Mouse (Mus musculus): ENCODE results near the gene Txnip. TPM values are rescaled to one million over a fixed set of nuclear protein-coding genes. Genes with fewer than 3 reads are reported as not detected.

Txnip gene
- total and polyA plus RNA-seq, 3 experiments: 19.5 to 1,322 (median 307) TPM

DNA sequence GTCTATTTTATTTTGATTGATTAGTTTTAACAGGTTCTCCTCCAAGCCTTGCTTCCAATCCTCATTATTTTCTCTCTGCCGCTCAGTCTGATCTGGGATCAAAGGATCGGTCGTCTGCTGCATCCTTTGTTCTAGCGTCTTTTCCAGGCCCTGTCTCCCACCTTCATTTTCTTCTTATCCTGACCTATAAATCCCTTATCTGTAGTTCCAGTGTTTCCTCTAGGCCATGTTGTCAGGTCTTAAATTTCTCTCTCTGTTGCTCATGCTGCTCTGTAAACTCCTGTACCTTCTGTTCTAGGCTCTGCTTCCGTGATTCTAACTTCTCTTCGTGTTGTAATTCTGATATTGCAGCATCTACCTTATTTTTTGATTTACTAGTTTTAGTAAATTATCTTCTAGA, 17.0 kb upstream of the Txnip start:
- DNase-seq (ENCODE audit: low spot score) (no peak), ATAC-seq (ENCODE audit: extremely low read depth, insufficient number of reproducible peaks, low FRiP score, poor library complexity, severe bottlenecking) (no peak)
- no peaks in the 10 kb centered on the region for H3K9me3 ChIP-seq (replicated peaks)
- TF ChIP-seq POLR2AphosphoS5 (IDR thresholded peaks at IDR 0.05; ENCODE audit: insufficient replicate concordance, low read depth, low read length): no peak
- no peak for TF ChIP-seq GATA2 (IDR thresholded peaks at IDR 0.05; ENCODE audit: borderline replicate concordance, low read depth, low read length)
- no peak for TF ChIP-seq CTCF (IDR thresholded peaks at IDR 0.05; ENCODE audit: low read depth, low read length)
- TF ChIP-seq TAL1 (conservative IDR thresholded peaks at IDR 0.05; ENCODE audit: low read depth, low read length): no peak
- no peak for TF ChIP-seq GATA1 (IDR thresholded peaks at IDR 0.05; ENCODE audit: borderline replicate concordance, low read length)
- H3K36me3 ChIP-seq (replicated peaks): no peaks in the 10 kb centered on the region
- no peak overlapping the region for H3K4me3 ChIP-seq (ENCODE audit: low read depth, low read length)
- H3K4me1 ChIP-seq (ENCODE audit: insufficient read depth, low read depth, low read length): no peaks in the 10 kb centered on the region
- peaks cover 33% of the 10 kb centered on the region for H3K27me3 ChIP-seq (ENCODE audit: insufficient read depth, low read length)

GRCm38 (mm10) chr3:96541328-96542078, 16.3 kb upstream of the Txnip start:
- TF ChIP-seq CTCF (IDR thresholded peaks at IDR 0.05; ENCODE audit: low read depth, low read length) (no peak), POLR2AphosphoS5 (IDR thresholded peaks at IDR 0.05; ENCODE audit: insufficient replicate concordance, low read depth, low read length) (no peak), GATA2 (IDR thresholded peaks at IDR 0.05; ENCODE audit: borderline replicate concordance, low read depth, low read length) (no peak), GATA1 (IDR thresholded peaks at IDR 0.05; ENCODE audit: borderline replicate concordance, low read length) (no peak), TAL1 (conservative IDR thresholded peaks at IDR 0.05; ENCODE audit: low read depth, low read length) (no peak)
- peaks cover 33% of the 10 kb centered on the region for H3K27me3 ChIP-seq (ENCODE audit: insufficient read depth, low read length)
- H3K4me3 ChIP-seq (ENCODE audit: low read depth, low read length): no peak overlapping the region
- DNase-seq (ENCODE audit: low spot score) (no peak), ATAC-seq (ENCODE audit: extremely low read depth, insufficient number of reproducible peaks, low FRiP score, poor library complexity, severe bottlenecking) (no peak)
- no peaks in the 10 kb centered on the region for H3K9me3 ChIP-seq (replicated peaks)
- H3K4me1 ChIP-seq (ENCODE audit: insufficient read depth, low read depth, low read length): no peaks in the 10 kb centered on the region
- no peaks in the 10 kb centered on the region for H3K36me3 ChIP-seq (replicated peaks)

DNA sequence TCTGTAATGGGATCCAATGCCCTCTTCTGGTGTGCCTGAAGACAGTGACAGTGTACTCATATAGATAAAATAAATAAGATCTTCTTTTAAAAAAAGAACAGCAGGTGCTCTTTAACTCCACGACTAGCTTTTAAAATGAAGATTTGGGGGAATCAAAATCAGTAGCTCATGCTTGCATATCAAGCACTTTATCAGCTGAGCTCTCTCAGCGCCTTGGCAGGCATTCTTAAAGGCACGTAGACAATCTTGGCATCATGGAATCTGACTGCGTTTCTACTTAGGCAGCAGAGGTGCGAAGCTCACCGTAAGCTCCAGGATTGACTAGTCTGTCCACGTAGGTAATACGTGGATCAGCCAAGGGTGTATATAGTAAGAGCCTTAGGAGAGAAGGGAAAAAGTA, 15.2 kb upstream of the Txnip start:
- peaks cover 35% of the 10 kb centered on the region for H3K27me3 ChIP-seq (ENCODE audit: insufficient read depth, low read length)
- ATAC-seq (ENCODE audit: extremely low read depth, insufficient number of reproducible peaks, low FRiP score, poor library complexity, severe bottlenecking): no peak
- no peak for TF ChIP-seq CTCF (IDR thresholded peaks at IDR 0.05; ENCODE audit: low read depth, low read length)
- TF ChIP-seq TAL1 (conservative IDR thresholded peaks at IDR 0.05; ENCODE audit: low read depth, low read length): no peak
- TF ChIP-seq GATA1 (IDR thresholded peaks at IDR 0.05; ENCODE audit: borderline replicate concordance, low read length): no peak
- TF ChIP-seq GATA2 (IDR thresholded peaks at IDR 0.05; ENCODE audit: borderline replicate concordance, low read depth, low read length): no peak
- no peak overlapping the region for H3K4me3 ChIP-seq (ENCODE audit: low read depth, low read length)
- no peaks in the 10 kb centered on the region for H3K9me3 ChIP-seq (replicated peaks)
- no peaks in the 10 kb centered on the region for H3K36me3 ChIP-seq (replicated peaks)
- H3K4me1 ChIP-seq (ENCODE audit: insufficient read depth, low read depth, low read length): peaks cover 5% of the 10 kb centered on the region
- DNase-seq (ENCODE audit: low spot score): no peak

- peaks cover 35% of the 10 kb centered on the region for H3K27me3 ChIP-seq (ENCODE audit: insufficient read depth, low read length)
- DNase-seq (ENCODE audit: low spot score) (no peak), ATAC-seq (ENCODE audit: extremely low read depth, insufficient number of reproducible peaks, low FRiP score, poor library complexity, severe bottlenecking) (no peak)
- peaks cover 9% of the 10 kb centered on the region for H3K4me1 ChIP-seq (ENCODE audit: insufficient read depth, low read depth, low read length)
- no peaks in the 10 kb centered on the region for H3K36me3 ChIP-seq (replicated peaks)
- no peaks in the 10 kb centered on the region for H3K9me3 ChIP-seq (replicated peaks)
- TF ChIP-seq POLR2AphosphoS5 (IDR thresholded peaks at IDR 0.05; ENCODE audit: insufficient replicate concordance, low read depth, low read length): no peak
- TF ChIP-seq TAL1 (conservative IDR thresholded peaks at IDR 0.05; ENCODE audit: low read depth, low read length): no peak
- no peak for TF ChIP-seq CTCF (IDR thresholded peaks at IDR 0.05; ENCODE audit: low read depth, low read length)
- no peak for TF ChIP-seq GATA1 (IDR thresholded peaks at IDR 0.05; ENCODE audit: borderline replicate concordance, low read length)
- TF ChIP-seq GATA2 (IDR thresholded peaks at IDR 0.05; ENCODE audit: borderline replicate concordance, low read depth, low read length): no peak
- H3K4me3 ChIP-seq (ENCODE audit: low read depth, low read length): no peak overlapping the region
Measured at GRCm38 (mm10) chr3:96543345-96543744, 14.4 kb upstream of the Txnip start.

GRCm38 (mm10) chr3:96545565-96545964, 12.2 kb upstream of the Txnip start:
- Histone ChIP-seq H3K27me3 (ENCODE audit: insufficient read depth, low read length) (peaks cover 33% of the 10 kb centered on the region), H3K4me1 (ENCODE audit: insufficient read depth, low read depth, low read length) (peaks cover 9% of the 10 kb centered on the region), H3K9me3 (replicated peaks) (no peaks in the 10 kb centered on the region), H3K36me3 (replicated peaks) (no peaks in the 10 kb centered on the region), H3K4me3 (ENCODE audit: low read depth, low read length) (no peak overlapping the region)
- ATAC-seq (ENCODE audit: extremely low read depth, insufficient number of reproducible peaks, low FRiP score, poor library complexity, severe bottlenecking) (no peak), DNase-seq (ENCODE audit: low spot score) (no peak)
- TF ChIP-seq TAL1 (conservative IDR thresholded peaks at IDR 0.05; ENCODE audit: low read depth, low read length) (no peak), POLR2AphosphoS5 (IDR thresholded peaks at IDR 0.05; ENCODE audit: insufficient replicate concordance, low read depth, low read length) (no peak), GATA1 (IDR thresholded peaks at IDR 0.05; ENCODE audit: borderline replicate concordance, low read length) (no peak), GATA2 (IDR thresholded peaks at IDR 0.05; ENCODE audit: borderline replicate concordance, low read depth, low read length) (no peak), CTCF (IDR thresholded peaks at IDR 0.05; ENCODE audit: low read depth, low read length) (no peak)

DNA sequence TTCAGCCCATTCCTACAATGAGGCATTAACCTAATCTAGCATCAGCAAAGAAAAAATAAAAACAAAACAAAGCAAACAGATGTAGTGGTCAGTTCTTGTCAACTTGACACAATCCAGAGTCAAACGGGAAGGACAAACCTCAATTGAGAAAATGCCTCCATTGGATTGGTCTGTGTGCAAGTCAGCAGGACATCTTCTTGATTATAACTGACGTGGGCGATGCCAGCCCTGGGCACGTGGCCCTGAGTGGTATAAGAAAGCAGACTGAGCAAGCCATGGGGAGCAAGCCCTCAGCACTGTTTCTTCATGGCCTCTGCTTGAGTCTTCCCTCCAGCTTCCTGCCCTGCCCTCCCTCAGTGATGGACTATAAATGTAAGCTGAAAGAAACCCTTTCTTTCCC, 10.9 kb upstream of the Txnip start:
- ATAC-seq (ENCODE audit: extremely low read depth, insufficient number of reproducible peaks, low FRiP score, poor library complexity, severe bottlenecking): no peak
- no peak overlapping the region for H3K4me3 ChIP-seq (ENCODE audit: low read depth, low read length)
- peaks cover 14% of the 10 kb centered on the region for H3K4me1 ChIP-seq (ENCODE audit: insufficient read depth, low read depth, low read length)

More for the DNA sequence above, 10.9 kb upstream of the Txnip start:
- Histone ChIP-seq H3K36me3 (replicated peaks) (no peaks in the 10 kb centered on the region), H3K9me3 (replicated peaks) (no peaks in the 10 kb centered on the region), H3K27me3 (ENCODE audit: insufficient read depth, low read length) (peaks cover 29% of the 10 kb centered on the region)
- TF ChIP-seq POLR2AphosphoS5 (IDR thresholded peaks at IDR 0.05; ENCODE audit: insufficient replicate concordance, low read depth, low read length) (no peak), GATA1 (IDR thresholded peaks at IDR 0.05; ENCODE audit: borderline replicate concordance, low read length) (no peak), TAL1 (conservative IDR thresholded peaks at IDR 0.05; ENCODE audit: low read depth, low read length) (no peak), GATA2 (IDR thresholded peaks at IDR 0.05; ENCODE audit: borderline replicate concordance, low read depth, low read length) (no peak), CTCF (IDR thresholded peaks at IDR 0.05; ENCODE audit: low read depth, low read length) (no peak; the same call in 1 of the 2 replicates)
- no peak for DNase-seq (ENCODE audit: low spot score)
